Mouse (Mus musculus) bone marrow, adult 2 months (tissue): ENCODE results near the gene Hnrnpa2b1. TPM values are rescaled to one million over a fixed set of nuclear protein-coding genes. Genes with fewer than 3 reads are reported as not detected.
A peak's percentile ranks its signal among the peaks of the same experiment; 100 is the strongest.

Experiments used
- H3K27ac ChIP-seq: fragments of 200-500 bp; 2 replicates; pipeline ENCODE4 v1.5.1; 2012; ENCODE audit warnings: low read depth, mild to moderate bottlenecking, control low read depth, inconsistent platforms, low read length; ENCODE audit not compliant: control insufficient read depth, poor library complexity, insufficient read depth
- H3K4me1 ChIP-seq: fragments of 200-500 bp; 2 replicates; pipeline ENCODE4 v1.6.1; 2011; ENCODE audit warnings: low read length; ENCODE audit not compliant: control insufficient read depth, insufficient read depth
- H3K4me3 ChIP-seq: fragments of 200-500 bp; replicated peaks from 2 replicates; pipeline ENCODE3; 2011; ENCODE audit warnings: mild to moderate bottlenecking, low read depth, low read length, control low read depth; ENCODE audit not compliant: control insufficient read depth
- CTCF ChIP-seq: fragments of 200-500 bp; IDR thresholded peaks from 2 replicates; pipeline ENCODE4 v1.5.1; 2011; ENCODE audit warnings: low read length, control low read depth; ENCODE audit not compliant: control insufficient read depth, insufficient read depth
- POLR2A ChIP-seq: fragments of 200-500 bp; IDR thresholded peaks from 2 replicates; pipeline ENCODE4 v1.6.1; 2011; ENCODE audit warnings: low read depth, mild to moderate bottlenecking, control low read depth, low read length, borderline replicate concordance; ENCODE audit not compliant: control insufficient read depth
- WGBS: fragments of 180-500 bp; shearing (Covaris S2); methylation state at CpG from one replicate; pipeline ENCODE4 v1.1.7; 2018; 5-methylcytosine and 5-hydroxymethylcytosine counted together
- polyA plus RNA-seq: library from polyadenylated mRNA; stranded (reverse); fragments of >200 nt; gene quantifications from 2 replicates; pipeline ENCODE4 v1.2.4, GENCODE M21; 2011; ENCODE audit warnings: low replicate concordance; ENCODE audit not compliant: missing spikeins, insufficient read depth, insufficient read length

The Hnrnpa2b1 gene
- 1,010 and 1,239 TPM in 2 replicates for polyA plus RNA-seq

DNA sequence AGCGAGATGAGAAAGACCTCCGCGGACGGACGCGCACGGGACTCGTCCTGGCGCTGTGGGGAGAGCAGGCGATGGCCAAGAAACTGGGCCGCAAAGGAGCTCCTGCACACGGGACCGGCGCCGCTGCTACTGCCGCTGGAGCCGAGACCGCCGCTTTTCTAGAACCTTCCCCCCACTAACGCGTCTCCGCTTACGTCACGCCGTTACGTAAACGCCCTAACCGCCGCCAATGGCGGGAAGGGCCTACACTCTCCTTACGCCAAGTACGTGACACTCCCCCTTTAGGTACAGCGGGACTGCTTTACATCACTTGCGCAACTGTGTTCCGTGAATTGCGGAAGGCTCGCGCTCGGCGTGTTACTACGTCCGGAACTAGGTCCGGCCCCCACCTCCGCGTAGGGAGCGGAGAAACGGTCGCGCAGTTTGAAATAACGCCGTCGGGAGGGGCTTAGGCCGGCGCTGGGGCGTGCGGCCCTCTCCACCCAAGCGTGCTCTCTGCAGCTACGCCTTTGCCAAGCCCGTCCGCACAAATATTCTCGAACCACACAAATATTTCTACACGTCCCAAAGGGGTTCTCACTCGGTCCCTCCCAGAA, at the start of gene Hnrnpa2b1:
Gene Hnrnpa2b1, minus strand, starts transcription at position 180 of the 596 bp plus-strand sequence.
- peak within 1 kb of the TSS; percentile 98 for H3K27ac ChIP-seq
- peak within 1 kb of the TSS; percentile 82 for H3K4me3 ChIP-seq
- no peaks in the 10 kb centered on the region; the same call in 1 of the 2 replicates for H3K4me1 ChIP-seq
- peak; percentile 99 for TF ChIP-seq POLR2A
- TF ChIP-seq CTCF = no peak
- under 1% methylated on average over 63 of the region's 63 CpGs for WGBS

DNA sequence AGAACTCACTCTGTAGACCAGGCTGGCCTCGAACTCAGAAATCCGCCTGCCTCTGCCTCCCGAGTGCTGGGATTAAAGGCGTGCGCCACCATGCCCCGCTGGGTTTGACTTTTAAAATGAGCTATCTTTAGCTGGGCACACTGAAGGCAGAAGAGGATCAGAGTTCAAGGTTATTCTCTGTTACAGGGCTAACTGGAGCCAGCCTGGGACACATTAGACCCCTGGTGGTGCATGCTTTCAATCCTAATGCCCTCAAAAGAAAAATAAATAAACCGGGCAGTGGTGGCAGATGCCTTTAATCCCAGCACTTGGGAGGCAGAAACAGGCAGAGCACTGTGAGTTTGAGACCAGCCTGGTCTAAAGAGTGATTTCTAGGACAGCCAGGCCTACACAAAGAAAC, 45.2 kb upstream of the Hnrnpa2b1 start:
- no peak for TF ChIP-seq POLR2A
- TF ChIP-seq CTCF = no peak
- WGBS = 84% methylated on average over 7 of the region's 7 CpGs
- Histone ChIP-seq H3K27ac (no peak overlapping the region), H3K4me3 (no peak overlapping the region), H3K4me1 (no peaks in the 10 kb centered on the region)

DNA sequence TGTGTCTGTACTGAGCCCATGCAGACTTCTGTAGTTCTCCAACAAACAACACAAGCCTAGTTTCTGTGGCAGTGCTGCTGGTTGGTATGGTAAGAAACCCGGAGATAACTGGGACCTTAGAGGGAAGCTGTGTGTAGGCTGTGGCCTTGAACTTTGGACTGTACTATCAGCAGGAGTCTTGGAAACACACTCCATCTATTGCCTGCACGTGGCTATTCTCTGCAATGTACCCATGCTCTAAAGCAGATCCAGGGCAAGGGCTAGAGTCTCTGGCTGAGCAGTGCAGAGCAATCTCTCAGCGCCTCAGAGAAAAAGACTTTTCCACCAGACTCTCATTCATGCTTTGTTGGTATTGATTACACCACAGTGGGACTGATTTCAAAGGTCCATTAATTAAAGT, 44.1 kb upstream of the Hnrnpa2b1 start:
- WGBS = 82% methylated on average over 3 of the region's 3 CpGs
- Histone ChIP-seq H3K4me3 (no peak overlapping the region), H3K27ac (no peak overlapping the region), H3K4me1 (no peaks in the 10 kb centered on the region)
- no peak for TF ChIP-seq POLR2A
- no peak for TF ChIP-seq CTCF

DNA sequence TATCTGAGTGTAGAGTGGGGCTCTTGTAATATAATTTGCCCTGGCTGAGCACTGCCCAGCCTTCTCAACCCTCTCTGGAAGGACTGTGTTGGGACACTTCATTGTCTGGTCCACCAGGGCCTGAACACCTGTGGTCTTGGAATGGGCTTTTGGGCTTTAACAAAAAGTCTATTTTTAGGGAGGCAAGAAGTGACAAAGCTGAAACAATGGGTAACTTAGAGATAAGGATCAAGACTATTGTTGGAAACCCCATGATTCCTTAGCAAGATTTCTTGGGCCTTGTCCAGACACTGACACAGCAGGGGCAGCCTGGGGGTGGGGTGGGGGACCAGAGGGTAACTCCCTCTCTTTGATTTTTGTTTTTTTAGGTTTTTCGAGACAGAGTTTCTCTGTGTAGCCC, 41.3 kb upstream of the Hnrnpa2b1 start:
- Histone ChIP-seq H3K4me1 (no peaks in the 10 kb centered on the region), H3K4me3 (no peak overlapping the region), H3K27ac (no peak overlapping the region)
- TF ChIP-seq POLR2A (no peak), CTCF (no peak)
- 88% methylated on average over 1 of the region's 1 CpGs for WGBS

DNA sequence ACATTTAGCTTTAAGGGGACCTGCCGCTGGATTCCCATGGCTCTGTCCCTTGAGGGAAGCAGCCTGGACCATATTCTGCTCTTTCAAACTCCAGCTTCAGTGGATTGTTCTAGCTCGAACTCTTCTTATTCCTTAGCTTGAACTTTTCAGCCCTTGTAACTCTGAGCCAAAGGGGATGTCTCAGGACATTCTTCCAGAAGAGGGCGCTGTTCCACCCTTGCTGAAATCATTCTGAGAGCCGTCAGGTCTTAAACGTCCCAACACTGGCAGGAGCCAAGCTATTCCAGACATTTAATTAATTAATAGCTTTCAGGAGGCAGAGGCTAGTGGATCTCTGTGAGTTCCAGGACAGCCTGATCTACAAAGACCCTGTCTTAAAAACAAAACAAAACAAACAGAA, 40.4 kb upstream of the Hnrnpa2b1 start:
- 10% methylated on average over 5 of the region's 5 CpGs for WGBS
- TF ChIP-seq POLR2A = no peak
- peak; percentile 67 for TF ChIP-seq CTCF
- Histone ChIP-seq H3K27ac (no peak overlapping the region), H3K4me3 (no peak overlapping the region), H3K4me1 (no peaks in the 10 kb centered on the region)

DNA sequence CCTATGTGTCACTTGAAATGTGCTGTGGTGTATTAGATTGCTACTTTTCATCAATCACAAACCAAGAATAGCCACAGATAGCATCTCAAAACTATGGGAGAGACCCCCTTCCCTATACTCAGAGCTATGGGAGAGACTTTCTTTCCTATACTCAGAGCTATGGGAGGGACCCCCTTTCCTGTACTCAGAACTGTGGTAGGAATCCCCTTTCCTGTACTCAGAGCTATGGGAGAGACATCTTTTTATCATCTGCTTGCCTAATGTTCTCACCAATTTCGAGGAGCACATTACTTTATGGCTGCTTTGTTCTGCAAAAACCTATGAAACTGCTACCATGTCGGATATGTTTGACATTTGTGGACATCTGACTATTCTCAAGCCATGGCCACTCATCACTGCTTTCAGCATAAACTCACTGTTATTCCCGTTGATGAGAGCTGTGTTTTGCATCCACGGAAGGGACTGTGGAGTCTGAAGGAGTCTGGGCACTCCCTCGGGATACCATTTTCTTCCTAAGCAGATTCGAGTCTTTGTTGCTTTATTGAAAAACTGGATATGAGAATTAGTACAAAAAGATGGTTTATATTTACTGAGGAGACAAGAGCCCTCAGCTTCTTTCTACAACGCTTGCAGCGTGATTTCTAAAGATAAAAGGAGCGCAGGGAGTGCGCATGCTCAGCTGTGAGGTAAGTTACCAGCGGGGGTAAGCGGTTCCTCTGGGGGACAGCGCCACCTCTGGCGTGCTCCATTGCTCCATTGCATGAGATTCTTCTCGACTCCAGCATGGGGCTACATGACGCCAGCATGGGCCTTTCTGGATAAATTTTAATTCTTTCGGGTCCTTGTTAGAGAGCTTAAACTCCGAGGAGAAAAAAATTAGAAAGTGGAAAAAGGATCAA, 39.3 kb upstream of the Hnrnpa2b1 start:
- 18% methylated on average over 18 of the region's 18 CpGs for WGBS
- no peak for TF ChIP-seq POLR2A
- TF ChIP-seq CTCF = peak; percentile 88
- Histone ChIP-seq H3K4me1 (no peaks in the 10 kb centered on the region), H3K4me3 (no peak overlapping the region), H3K27ac (no peak overlapping the region)

DNA sequence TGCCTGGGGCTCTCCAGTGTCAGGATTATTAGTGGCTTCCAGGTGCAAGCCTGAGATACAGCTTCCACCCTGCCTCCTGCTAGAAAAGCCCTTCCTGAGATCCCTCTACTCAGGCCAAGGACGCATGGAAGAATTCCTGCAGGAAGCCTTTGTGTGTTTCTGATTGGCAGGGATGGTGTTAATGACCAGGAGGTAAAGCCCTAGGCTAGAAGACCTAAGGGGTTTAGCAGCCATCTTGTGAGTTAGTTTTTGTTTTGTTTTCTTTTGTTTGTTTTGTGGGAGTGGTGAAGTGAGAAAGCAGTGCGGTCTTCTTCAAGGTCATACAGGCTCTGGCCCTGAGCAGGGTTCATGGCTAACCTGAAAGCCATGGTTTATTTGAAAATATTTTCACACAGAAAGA, 37.9 kb upstream of the Hnrnpa2b1 start:
- Histone ChIP-seq H3K4me1 (no peaks in the 10 kb centered on the region), H3K27ac (no peak overlapping the region), H3K4me3 (no peak overlapping the region)
- TF ChIP-seq POLR2A (no peak), CTCF (no peak)
- WGBS = 85% methylated on average over 2 of the region's 2 CpGs

DNA sequence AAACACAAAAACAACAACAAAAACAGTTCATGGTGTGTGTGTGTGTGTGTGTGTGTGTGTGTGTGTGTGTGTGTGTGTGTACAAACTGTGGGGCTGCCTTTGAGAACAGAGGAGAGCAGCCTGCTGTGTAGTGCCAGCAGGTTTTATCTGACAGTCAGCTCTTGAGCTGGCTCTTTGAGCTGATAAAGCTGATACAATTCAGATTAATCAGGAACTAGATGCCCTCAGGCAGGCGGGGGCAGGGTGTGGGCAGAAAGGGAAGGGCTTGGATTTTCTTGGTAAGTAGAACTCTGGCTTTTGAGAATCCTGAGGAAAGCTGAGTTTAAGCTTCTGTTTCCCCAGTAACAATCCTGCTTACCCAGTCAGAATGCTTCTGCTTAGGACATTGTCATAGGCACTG, 36.0 kb upstream of the Hnrnpa2b1 start:
- Histone ChIP-seq H3K27ac (no peak overlapping the region), H3K4me3 (no peak overlapping the region), H3K4me1 (no peaks in the 10 kb centered on the region)
- TF ChIP-seq CTCF (no peak), POLR2A (no peak)
- 52% methylated on average over 1 of the region's 1 CpGs for WGBS
